Mouse (Mus musculus): Measurements from ENCODE around the gene Wnt3a. TPM values are rescaled to one million over a fixed set of nuclear protein-coding genes. Genes with fewer than 3 reads are reported as not detected.
A peak's percentile ranks its signal among the peaks of the same experiment; 100 is the strongest.
"Not testable (repeated sequence)": the region's sequence is repeated elsewhere in the genome, so short reads cannot be mapped to it uniquely, and the experiment has no call there.

Gene Wnt3a
- polyA plus RNA-seq, 1 experiment from 2014 or later = 0.35 TPM

- 18% methylated on average over 10 of the region's 10 CpGs for WGBS
Measured at GRCm38 (mm10) chr11:59302700-59303569, 12.4 kb upstream of the Wnt3a start.

DNA sequence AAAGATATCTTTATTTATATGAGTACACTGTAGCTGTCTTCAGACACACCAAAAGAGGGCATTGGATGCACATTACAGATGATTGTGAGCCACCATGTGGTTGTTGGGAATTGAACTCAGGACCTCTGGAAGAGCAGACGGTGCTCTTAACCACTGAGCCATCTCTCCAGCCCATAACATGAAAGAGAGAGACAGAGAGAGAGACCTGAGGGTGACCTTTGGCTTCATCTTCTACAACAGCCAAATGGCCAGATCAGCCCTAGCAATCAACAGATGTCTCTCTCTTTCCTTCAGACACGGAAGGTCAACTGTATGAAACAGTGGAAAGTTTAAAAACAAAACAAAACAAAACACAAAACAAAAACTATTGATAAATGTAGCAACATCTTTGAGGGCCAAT, 10.5 kb upstream of the Wnt3a start:
- Histone ChIP-seq H3K4me1 (replicated peaks; ENCODE audit: control insufficient read depth, insufficient read depth, low read length) (peaks cover 11% of the 10 kb centered on the region), H3K27me3 (replicated peaks; ENCODE audit: control insufficient read depth, insufficient read depth, low read length) (peaks cover 32% of the 10 kb centered on the region)
- H3K4me3 ChIP-seq (replicated peaks; ENCODE audit: low read length); H3K9me3 ChIP-seq (ENCODE audit: control insufficient read depth, low read length); ATAC-seq; H3K27ac ChIP-seq (ENCODE audit: low read length); H3K36me3 ChIP-seq (ENCODE audit: control insufficient read depth, insufficient read depth); H3K4me2 ChIP-seq (ENCODE audit: low read length); H3K9ac ChIP-seq (replicated peaks; ENCODE audit: low read depth, low read length): not testable (repeated sequence)
- WGBS = 69% methylated on average over 2 of the region's 2 CpGs

More at GRCm38 (mm10) chr11:59302700-59303569, 12.4 kb upstream of the Wnt3a start:
- Histone ChIP-seq H3K4me3 (replicated peaks; ENCODE audit: low read length) (no peak overlapping the region), H3K36me3 (ENCODE audit: control insufficient read depth, insufficient read depth) (no peaks in the 10 kb centered on the region), H3K4me2 (ENCODE audit: low read length) (no peak overlapping the region), H3K4me1 (replicated peaks; ENCODE audit: control insufficient read depth, insufficient read depth, low read length) (peaks cover 29% of the 10 kb centered on the region), H3K27me3 (replicated peaks; ENCODE audit: control insufficient read depth, insufficient read depth, low read length) (peaks cover 46% of the 10 kb centered on the region), H3K27ac (ENCODE audit: low read length) (no peak overlapping the region), H3K9ac (replicated peaks; ENCODE audit: low read depth, low read length) (no peak overlapping the region), H3K9me3 (ENCODE audit: control insufficient read depth, low read length) (no peaks in the 10 kb centered on the region)
- ATAC-seq = peak; percentile 54

- Histone ChIP-seq H3K27me3 (replicated peaks; ENCODE audit: control insufficient read depth, insufficient read depth, low read length) (peaks cover 32% of the 10 kb centered on the region), H3K36me3 (ENCODE audit: control insufficient read depth, insufficient read depth) (no peaks in the 10 kb centered on the region), H3K9me3 (ENCODE audit: control insufficient read depth, low read length) (no peaks in the 10 kb centered on the region), H3K4me1 (replicated peaks; ENCODE audit: control insufficient read depth, insufficient read depth, low read length) (peaks cover 2% of the 10 kb centered on the region), H3K4me3 (replicated peaks; ENCODE audit: low read length) (no peak overlapping the region), H3K4me2 (ENCODE audit: low read length) (no peak overlapping the region), H3K9ac (replicated peaks; ENCODE audit: low read depth, low read length) (no peak overlapping the region), H3K27ac (ENCODE audit: low read length) (no peak overlapping the region)
- ATAC-seq = no peak
- 22% methylated on average over 3 of the region's 3 CpGs for WGBS
Measured at GRCm38 (mm10) chr11:59300185-59300584, 9.6 kb upstream of the Wnt3a start.

GRCm38 (mm10) chr11:59297941-59298340, 7.4 kb upstream of the Wnt3a start:
- Histone ChIP-seq H3K27me3 (replicated peaks; ENCODE audit: control insufficient read depth, insufficient read depth, low read length) (peaks cover 36% of the 10 kb centered on the region), H3K9ac (replicated peaks; ENCODE audit: low read depth, low read length) (no peak overlapping the region; the same call in 1 of the 2 replicates), H3K4me1 (replicated peaks; ENCODE audit: control insufficient read depth, insufficient read depth, low read length) (no peaks in the 10 kb centered on the region), H3K9me3 (ENCODE audit: control insufficient read depth, low read length) (no peaks in the 10 kb centered on the region), H3K27ac (ENCODE audit: low read length) (no peak overlapping the region), H3K4me3 (replicated peaks; ENCODE audit: low read length) (no peak overlapping the region), H3K36me3 (ENCODE audit: control insufficient read depth, insufficient read depth) (no peaks in the 10 kb centered on the region), H3K4me2 (ENCODE audit: low read length) (no peak overlapping the region)
- WGBS = 18% methylated on average over 7 of the region's 7 CpGs
- peak; percentile 21; the same call in 1 of the 2 replicates for ATAC-seq

GRCm38 (mm10) chr11:59293616-59294015, 3.1 kb upstream of the Wnt3a start:
- peaks cover 9% of the 10 kb centered on the region for H3K4me1 ChIP-seq (replicated peaks; ENCODE audit: control insufficient read depth, insufficient read depth, low read length)
- no peak overlapping the region for H3K27ac ChIP-seq (ENCODE audit: low read length)
- H3K4me2 ChIP-seq (ENCODE audit: low read length) = no peak overlapping the region
- H3K36me3 ChIP-seq (ENCODE audit: control insufficient read depth, insufficient read depth) = no peaks in the 10 kb centered on the region
- 23% methylated on average over 7 of the region's 7 CpGs for WGBS
- no peak overlapping the region for H3K4me3 ChIP-seq (replicated peaks; ENCODE audit: low read length)
- H3K9me3 ChIP-seq (ENCODE audit: control insufficient read depth, low read length) = no peaks in the 10 kb centered on the region
- H3K27me3 ChIP-seq (replicated peaks; ENCODE audit: control insufficient read depth, insufficient read depth, low read length) = peaks cover 65% of the 10 kb centered on the region
- H3K9ac ChIP-seq (replicated peaks; ENCODE audit: low read depth, low read length) = no peak overlapping the region
- ATAC-seq = no peak

- Histone ChIP-seq H3K9me3 (ENCODE audit: control insufficient read depth, low read length) (no peaks in the 10 kb centered on the region), H3K9ac (replicated peaks; ENCODE audit: low read depth, low read length) (no peak overlapping the region), H3K4me3 (replicated peaks; ENCODE audit: low read length) (no peak overlapping the region), H3K27me3 (replicated peaks; ENCODE audit: control insufficient read depth, insufficient read depth, low read length) (peaks cover 81% of the 10 kb centered on the region), H3K27ac (ENCODE audit: low read length) (no peak overlapping the region), H3K36me3 (ENCODE audit: control insufficient read depth, insufficient read depth) (no peaks in the 10 kb centered on the region), H3K4me1 (replicated peaks; ENCODE audit: control insufficient read depth, insufficient read depth, low read length) (peaks cover 9% of the 10 kb centered on the region), H3K4me2 (ENCODE audit: low read length) (no peak overlapping the region)
- WGBS = under 1% methylated on average over 25 of the region's 25 CpGs
- ATAC-seq = no peak
Measured at GRCm38 (mm10) chr11:59289706-59290105, 846 bp downstream of the Wnt3a start.

GRCm38 (mm10) chr11:59284146-59284545, 6.4 kb downstream of the Wnt3a start:
- 13% methylated on average over 14 of the region's 14 CpGs for WGBS
- no peaks in the 10 kb centered on the region for H3K36me3 ChIP-seq (ENCODE audit: control insufficient read depth, insufficient read depth)
- no peak overlapping the region for H3K9ac ChIP-seq (replicated peaks; ENCODE audit: low read depth, low read length)
- no peaks in the 10 kb centered on the region for H3K9me3 ChIP-seq (ENCODE audit: control insufficient read depth, low read length)
- no peak overlapping the region for H3K4me3 ChIP-seq (replicated peaks; ENCODE audit: low read length)
- H3K27me3 ChIP-seq (replicated peaks; ENCODE audit: control insufficient read depth, insufficient read depth, low read length) = peaks cover 44% of the 10 kb centered on the region
- ATAC-seq = no peak
- peaks cover 4% of the 10 kb centered on the region for H3K4me1 ChIP-seq (replicated peaks; ENCODE audit: control insufficient read depth, insufficient read depth, low read length)
- no peak overlapping the region for H3K4me2 ChIP-seq (ENCODE audit: low read length)
- H3K27ac ChIP-seq (ENCODE audit: low read length) = no peak overlapping the region

DNA sequence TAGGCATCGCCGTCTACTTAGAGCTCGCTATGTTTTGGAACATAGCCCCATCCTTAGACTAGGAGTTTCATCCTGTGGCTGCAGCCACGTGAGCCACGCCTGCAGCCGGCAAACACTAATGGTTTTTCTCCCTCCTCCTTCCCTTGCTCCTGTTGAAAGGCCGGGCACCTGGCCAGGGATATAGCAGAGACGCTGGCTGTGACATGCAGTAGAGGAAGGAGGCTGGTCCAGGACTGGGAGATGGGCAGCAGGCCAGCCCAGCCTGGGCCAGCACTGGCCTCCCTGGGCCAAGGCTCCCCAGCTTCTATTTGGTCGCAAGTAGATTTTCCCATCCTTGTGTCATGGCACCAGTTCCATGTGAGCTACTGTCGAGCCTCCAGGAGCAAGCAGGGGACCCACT, 7.6 kb downstream of the Wnt3a start:
- Histone ChIP-seq H3K36me3 (ENCODE audit: control insufficient read depth, insufficient read depth) (no peaks in the 10 kb centered on the region), H3K9me3 (ENCODE audit: control insufficient read depth, low read length) (no peaks in the 10 kb centered on the region), H3K27ac (ENCODE audit: low read length) (no peak overlapping the region), H3K9ac (replicated peaks; ENCODE audit: low read depth, low read length) (no peak overlapping the region), H3K27me3 (replicated peaks; ENCODE audit: control insufficient read depth, insufficient read depth, low read length) (peaks cover 32% of the 10 kb centered on the region), H3K4me3 (replicated peaks; ENCODE audit: low read length) (no peak overlapping the region), H3K4me2 (ENCODE audit: low read length) (0 out of 2 replicates have a peak overlapping the region, but pooled peaks have one; percentile 1), H3K4me1 (replicated peaks; ENCODE audit: control insufficient read depth, insufficient read depth, low read length) (peaks cover 4% of the 10 kb centered on the region)
- WGBS = 50% methylated on average over 10 of the region's 10 CpGs
- ATAC-seq = peak; percentile 80

DNA sequence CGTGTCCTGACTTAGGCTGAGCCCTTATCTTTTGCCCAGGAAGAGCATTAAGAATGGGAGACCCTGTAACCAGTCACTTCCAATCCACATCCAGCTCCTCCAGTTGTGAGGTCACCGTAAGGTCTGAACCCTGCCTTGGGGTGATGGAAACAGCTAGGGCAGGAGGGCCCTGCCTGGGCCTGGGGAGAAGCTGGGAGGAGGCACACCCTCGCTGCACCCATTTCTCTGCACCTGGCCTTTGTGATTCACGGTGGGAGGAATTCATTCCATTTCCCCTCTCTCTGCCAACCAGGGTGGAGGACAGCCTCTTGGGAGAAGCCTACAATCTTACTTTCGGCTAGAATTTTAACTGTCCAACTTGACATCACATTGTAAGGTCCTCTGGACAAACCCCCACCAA, 8.4 kb downstream of the Wnt3a start:
- Histone ChIP-seq H3K9me3 (ENCODE audit: control insufficient read depth, low read length) (no peaks in the 10 kb centered on the region), H3K4me2 (ENCODE audit: low read length) (no peak overlapping the region), H3K4me1 (replicated peaks; ENCODE audit: control insufficient read depth, insufficient read depth, low read length) (peaks cover 4% of the 10 kb centered on the region), H3K9ac (replicated peaks; ENCODE audit: low read depth, low read length) (no peak overlapping the region), H3K4me3 (replicated peaks; ENCODE audit: low read length) (no peak overlapping the region), H3K27me3 (replicated peaks; ENCODE audit: control insufficient read depth, insufficient read depth, low read length) (peaks cover 23% of the 10 kb centered on the region), H3K27ac (ENCODE audit: low read length) (no peak overlapping the region), H3K36me3 (ENCODE audit: control insufficient read depth, insufficient read depth) (no peaks in the 10 kb centered on the region)
- WGBS = 64% methylated on average over 5 of the region's 5 CpGs
- ATAC-seq = no peak
